Mouse (Mus musculus): ENCODE data around the gene Pnmal1. TPM values are rescaled to one million over a fixed set of nuclear protein-coding genes. Genes with fewer than 3 reads are reported as not detected.
A peak's percentile ranks its signal among the peaks of the same experiment; 100 is the strongest.
"Not testable (repeated sequence)": the region's sequence is repeated elsewhere in the genome, so short reads cannot be mapped to it uniquely, and the experiment has no call there.

Gene Pnmal1
- polyA plus RNA-seq, 1 experiment from 2014 or later = 12.7 TPM

- peaks cover 65% of the 10 kb centered on the region for H3K4me1 ChIP-seq (replicated peaks)
- peaks cover 68% of the 10 kb centered on the region for H3K27me3 ChIP-seq (ENCODE audit: insufficient read depth, poor library complexity, severe bottlenecking)
- no peaks in the 10 kb centered on the region; the same call in 1 of the 2 replicates for H3K9me3 ChIP-seq
- no peaks in the 10 kb centered on the region for H3K36me3 ChIP-seq
- DNase-seq (ENCODE audit: low spot score) = no peak
- 47% methylated on average over 8 of the region's 8 CpGs for WGBS
- H3K27ac ChIP-seq = no peak overlapping the region
- no peak overlapping the region for H3K4me3 ChIP-seq
These were observed 10.5 kb upstream of the Pnmal1 start for GRCm38 (mm10) chr7:16948923-16949458.

GRCm38 (mm10) chr7:16949908-16950841 lies 9.3 kb upstream of the Pnmal1 start:
- peak overlapping the region; percentile 6; the same call in 1 of the 2 replicates for H3K27ac ChIP-seq
- DNase-seq (ENCODE audit: low spot score) = peak; percentile 88
- peaks cover 61% of the 10 kb centered on the region for H3K27me3 ChIP-seq (ENCODE audit: insufficient read depth, poor library complexity, severe bottlenecking)
- H3K4me3 ChIP-seq = peak overlapping the region; percentile 49
- no peaks in the 10 kb centered on the region for H3K36me3 ChIP-seq
- peaks cover 5% of the 10 kb centered on the region; the same call in 1 of the 2 replicates for H3K9me3 ChIP-seq
- peaks cover 53% of the 10 kb centered on the region for H3K4me1 ChIP-seq (replicated peaks)
- WGBS = 11% methylated on average over 29 of the region's 29 CpGs

GRCm38 (mm10) chr7:16950861-16951635 lies 8.4 kb upstream of the Pnmal1 start:
- Histone ChIP-seq H3K27ac (no peak overlapping the region), H3K9me3 (peaks cover 5% of the 10 kb centered on the region; the same call in 1 of the 2 replicates), H3K4me1 (replicated peaks) (peaks cover 45% of the 10 kb centered on the region), H3K36me3 (no peaks in the 10 kb centered on the region), H3K27me3 (ENCODE audit: insufficient read depth, poor library complexity, severe bottlenecking) (peaks cover 52% of the 10 kb centered on the region), H3K4me3 (no peak overlapping the region)
- 29% methylated on average over 18 of the region's 18 CpGs for WGBS
- peak; percentile 86 for DNase-seq (ENCODE audit: low spot score)

GRCm38 (mm10) chr7:16953776-16954175 lies 5.7 kb upstream of the Pnmal1 start:
- H3K36me3 ChIP-seq; DNase-seq (ENCODE audit: low spot score); H3K4me3 ChIP-seq; H3K27ac ChIP-seq; H3K9me3 ChIP-seq: not testable (repeated sequence)
- WGBS = 59% methylated on average over 2 of the region's 2 CpGs
- H3K27me3 ChIP-seq (ENCODE audit: insufficient read depth, poor library complexity, severe bottlenecking) = peaks cover 25% of the 10 kb centered on the region
- H3K4me1 ChIP-seq (replicated peaks) = peaks cover 27% of the 10 kb centered on the region

GRCm38 (mm10) chr7:16955712-16956111 lies 3.8 kb upstream of the Pnmal1 start:
- peaks cover 28% of the 10 kb centered on the region for H3K4me1 ChIP-seq (replicated peaks)
- no peak overlapping the region for H3K27ac ChIP-seq
- peaks cover 5% of the 10 kb centered on the region; the same call in 1 of the 2 replicates for H3K9me3 ChIP-seq
- no peak for DNase-seq (ENCODE audit: low spot score)
- WGBS = 92% methylated on average over 4 of the region's 4 CpGs
- H3K36me3 ChIP-seq = no peaks in the 10 kb centered on the region
- H3K4me3 ChIP-seq = no peak overlapping the region
- H3K27me3 ChIP-seq (ENCODE audit: insufficient read depth, poor library complexity, severe bottlenecking) = peaks cover 20% of the 10 kb centered on the region; the same call in 1 of the 2 replicates

- WGBS = 62% methylated on average over 15 of the region's 15 CpGs
- no peak for DNase-seq (ENCODE audit: low spot score)
- Histone ChIP-seq H3K4me3 (no peak overlapping the region), H3K9me3 (peaks cover 5% of the 10 kb centered on the region; the same call in 1 of the 2 replicates), H3K4me1 (replicated peaks) (peaks cover 32% of the 10 kb centered on the region), H3K27ac (peak overlapping the region; percentile 17; the same call in 1 of the 2 replicates), H3K36me3 (no peaks in the 10 kb centered on the region; the same call in 1 of the 2 replicates), H3K27me3 (ENCODE audit: insufficient read depth, poor library complexity, severe bottlenecking) (peaks cover 18% of the 10 kb centered on the region; the same call in 1 of the 2 replicates)
These were observed 2.8 kb upstream of the Pnmal1 start for GRCm38 (mm10) chr7:16956410-16957265.

GRCm38 (mm10) chr7:16961678-16962077 lies 2.2 kb downstream of the Pnmal1 start:
- Histone ChIP-seq H3K4me3 (no peak overlapping the region), H3K36me3 (peaks cover 5% of the 10 kb centered on the region; the same call in 1 of the 2 replicates), H3K27ac (no peak overlapping the region), H3K4me1 (replicated peaks) (peaks cover 28% of the 10 kb centered on the region), H3K9me3 (no peaks in the 10 kb centered on the region), H3K27me3 (ENCODE audit: insufficient read depth, poor library complexity, severe bottlenecking) (peaks cover 13% of the 10 kb centered on the region; the same call in 1 of the 2 replicates)
- WGBS = 83% methylated on average over 5 of the region's 5 CpGs
- no peak for DNase-seq (ENCODE audit: low spot score)

- no peak overlapping the region for H3K27ac ChIP-seq
These were observed 8.9 kb downstream of the Pnmal1 start for GRCm38 (mm10) chr7:16968414-16968813.

GRCm38 (mm10) chr7:16971160-16971559 lies 11.7 kb downstream of the Pnmal1 start:
- no peaks in the 10 kb centered on the region for H3K27me3 ChIP-seq (ENCODE audit: insufficient read depth, poor library complexity, severe bottlenecking)
- no peak overlapping the region for H3K4me3 ChIP-seq
- 0 out of 2 replicates have a peak, but pooled peaks cover 5% of the 10 kb centered on the region for H3K9me3 ChIP-seq
- WGBS = 85% methylated on average over 3 of the region's 3 CpGs
- no peaks in the 10 kb centered on the region for H3K36me3 ChIP-seq
- no peak for DNase-seq (ENCODE audit: low spot score)
- no peaks in the 10 kb centered on the region for H3K4me1 ChIP-seq (replicated peaks)
- H3K27ac ChIP-seq = no peak overlapping the region

More at GRCm38 (mm10) chr7:16968414-16968813, 8.9 kb downstream of the Pnmal1 start:
- Histone ChIP-seq H3K4me1 (replicated peaks) (no peaks in the 10 kb centered on the region), H3K4me3 (no peak overlapping the region), H3K27me3 (ENCODE audit: insufficient read depth, poor library complexity, severe bottlenecking) (no peaks in the 10 kb centered on the region), H3K9me3 (0 out of 2 replicates have a peak, but pooled peaks cover 5% of the 10 kb centered on the region), H3K36me3 (no peaks in the 10 kb centered on the region)
- no peak for DNase-seq (ENCODE audit: low spot score)
- WGBS = 87% methylated on average over 6 of the region's 6 CpGs

GRCm38 (mm10) chr7:16974018-16974417 lies 14.5 kb downstream of the Pnmal1 start:
- Histone ChIP-seq H3K4me3 (no peak overlapping the region), H3K9me3 (0 out of 2 replicates have a peak, but pooled peaks cover 5% of the 10 kb centered on the region), H3K27me3 (ENCODE audit: insufficient read depth, poor library complexity, severe bottlenecking) (no peaks in the 10 kb centered on the region), H3K36me3 (no peaks in the 10 kb centered on the region), H3K4me1 (replicated peaks) (no peaks in the 10 kb centered on the region), H3K27ac (no peak overlapping the region)
- DNase-seq (ENCODE audit: low spot score) = no peak
- WGBS = 76% methylated on average over 6 of the region's 6 CpGs

- H3K27ac ChIP-seq = no peak overlapping the region
- H3K27me3 ChIP-seq (ENCODE audit: insufficient read depth, poor library complexity, severe bottlenecking) = no peaks in the 10 kb centered on the region
- H3K4me3 ChIP-seq = no peak overlapping the region
- peaks cover 16% of the 10 kb centered on the region; the same call in 1 of the 2 replicates for H3K4me1 ChIP-seq (replicated peaks)
- WGBS = 63% methylated on average over 8 of the region's 8 CpGs
- H3K36me3 ChIP-seq = no peaks in the 10 kb centered on the region
- H3K9me3 ChIP-seq = no peaks in the 10 kb centered on the region
- DNase-seq (ENCODE audit: low spot score) = no peak
These were observed 16.8 kb downstream of the Pnmal1 start for GRCm38 (mm10) chr7:16976298-16976697.
